Mouse (Mus musculus) stomach, postnatal 0 days (tissue): ENCODE results near the gene Smndc1.

ENCODE experiments used
- CTCF ChIP-seq: IDR thresholded peaks from 2 replicates; pipeline ENCODE4 v1.5.1; 2016; ENCODE audit warnings: antibody characterized with exemption, low read depth, mild to moderate bottlenecking, moderate library complexity
- EP300 ChIP-seq: optimal IDR thresholded peaks from 2 replicates; pipeline ENCODE3; 2016; ENCODE audit warnings: antibody characterized with exemption

GRCm38 (mm10) chr19:53390495-53391007, at the start of gene Smndc1:
- TF ChIP-seq CTCF (no peak), EP300 (peak; percentile 96)
